Mouse (Mus musculus) lung, postnatal 25 days (tissue): ENCODE data around the gene Ube2g1.

Experiments used
- DNase-seq: peaks from one replicate; pipeline ENCODE4 v3.0.0; 2022; ENCODE audit warnings: low spot score

Ube2g1 gene

GRCm38 (mm10) chr11:72606694-72607407, at the start of gene Ube2g1:
Gene Ube2g1, plus strand, starts transcription at chr11:72607283.
- peak; percentile 98 for DNase-seq

- DNase-seq: no peak
Observed at GRCm38 (mm10) chr11:72558155-72558554, 48.9 kb upstream of the Ube2g1 start.

- no peak for DNase-seq
Observed at GRCm38 (mm10) chr11:72560661-72561060, 46.4 kb upstream of the Ube2g1 start.

GRCm38 (mm10) chr11:72564232-72564807, 42.8 kb upstream of the Ube2g1 start:
- peak; percentile 54 for DNase-seq

- DNase-seq: no peak
Observed at GRCm38 (mm10) chr11:72566304-72566703, 40.8 kb upstream of the Ube2g1 start.

GRCm38 (mm10) chr11:72566816-72567338, 40.2 kb upstream of the Ube2g1 start:
- DNase-seq: no peak

- DNase-seq: no peak
Observed at GRCm38 (mm10) chr11:72569051-72569450, 38.0 kb upstream of the Ube2g1 start.

- DNase-seq: no peak
Observed at GRCm38 (mm10) chr11:72569671-72570318, 37.3 kb upstream of the Ube2g1 start.

- DNase-seq: peak; percentile 88
Observed at GRCm38 (mm10) chr11:72570319-72570979, 36.6 kb upstream of the Ube2g1 start.

GRCm38 (mm10) chr11:72573819-72574218, 33.3 kb upstream of the Ube2g1 start:
- DNase-seq: peak; percentile 47

GRCm38 (mm10) chr11:72576111-72576465, 31.0 kb upstream of the Ube2g1 start:
- DNase-seq: no peak

- DNase-seq: peak; percentile 26
Observed at GRCm38 (mm10) chr11:72576466-72577351, 30.4 kb upstream of the Ube2g1 start.

GRCm38 (mm10) chr11:72578471-72578870, 28.6 kb upstream of the Ube2g1 start:
- DNase-seq: no peak

- DNase-seq: peak; percentile 63
Observed at GRCm38 (mm10) chr11:72581609-72582447, 25.3 kb upstream of the Ube2g1 start.

- no peak for DNase-seq
Observed at GRCm38 (mm10) chr11:72582448-72582705, 24.7 kb upstream of the Ube2g1 start.

GRCm38 (mm10) chr11:72583092-72583491, 24.0 kb upstream of the Ube2g1 start:
- no peak for DNase-seq

- no peak for DNase-seq
Observed at GRCm38 (mm10) chr11:72586570-72586969, 20.5 kb upstream of the Ube2g1 start.

- peak; percentile 52 for DNase-seq
Observed at GRCm38 (mm10) chr11:72587537-72588233, 19.4 kb upstream of the Ube2g1 start.

GRCm38 (mm10) chr11:72595010-72595737, 11.9 kb upstream of the Ube2g1 start:
- no peak for DNase-seq

- no peak for DNase-seq
Observed at GRCm38 (mm10) chr11:72597780-72598179, 9.3 kb upstream of the Ube2g1 start.
